Mouse (Mus musculus) midbrain, embryonic 12.5 days (tissue): ENCODE data around the gene Scrg1. TPM values are rescaled to one million over a fixed set of nuclear protein-coding genes. Genes with fewer than 3 reads are reported as not detected.
A peak's percentile ranks its signal among the peaks of the same experiment; 100 is the strongest.
"Not testable (repeated sequence)": the region's sequence is repeated elsewhere in the genome, so short reads cannot be mapped to it uniquely, and the experiment has no call there.

ENCODE experiments used
- ATAC-seq: fragments of 200-750 bp; cut with Nextera tagmentation; 2 replicates; pipeline ENCODE4 v1.8.0; 2017; ENCODE audit warnings: low read depth, moderate TSS enrichment, moderate library complexity; ENCODE audit not compliant: low FRiP score
- H3K27ac ChIP-seq: fragments of 300-500 bp; sonication (generic); replicated peaks from 2 replicates; pipeline ENCODE4 v1.5.1; 2016; ENCODE audit warnings: mild to moderate bottlenecking
- H3K27me3 ChIP-seq: fragments of 300-500 bp; sonication (generic); 2 replicates; pipeline ENCODE4 v1.6.1; 2016; ENCODE audit warnings: mild to moderate bottlenecking
- H3K36me3 ChIP-seq: fragments of 300-500 bp; sonication (generic); 2 replicates; pipeline ENCODE4 v1.6.1; 2016
- H3K4me1 ChIP-seq: fragments of 300-500 bp; sonication (generic); 2 replicates; pipeline ENCODE4 v1.6.1; 2016
- H3K4me2 ChIP-seq: fragments of 300-500 bp; sonication (generic); replicated peaks from 2 replicates; pipeline ENCODE4 v1.6.1; 2016; ENCODE audit warnings: mild to moderate bottlenecking, moderate library complexity
- H3K4me3 ChIP-seq: fragments of 300-500 bp; sonication (generic); 2 replicates; pipeline ENCODE4 v1.5.1; 2016; ENCODE audit warnings: mild to moderate bottlenecking
- H3K9ac ChIP-seq: fragments of 300-500 bp; sonication (generic); replicated peaks from 2 replicates; pipeline ENCODE4 v1.6.1; 2016; ENCODE audit warnings: mild to moderate bottlenecking, moderate library complexity
- H3K9me3 ChIP-seq: fragments of 300-500 bp; sonication (generic); 2 replicates; pipeline ENCODE4 v1.6.1; 2016; ENCODE audit warnings: mild to moderate bottlenecking
- WGBS: fragments of 180-500 bp; shearing (Covaris S2); methylation state at CpG from one replicate; pipeline ENCODE4 v1.1.7; 2016; 5-methylcytosine and 5-hydroxymethylcytosine counted together
- polyA plus RNA-seq: library from polyadenylated mRNA; unstranded; fragments of >200 nt; fragmentation: Nextera tagmentation; extraction: Ambion mirVana; gene quantifications from 2 replicates; pipeline ENCODE4 v1.2.1, GENCODE M21; 2016

The Scrg1 gene
- polyA plus RNA-seq, 1 experiment from 2014 or later: not detected

DNA sequence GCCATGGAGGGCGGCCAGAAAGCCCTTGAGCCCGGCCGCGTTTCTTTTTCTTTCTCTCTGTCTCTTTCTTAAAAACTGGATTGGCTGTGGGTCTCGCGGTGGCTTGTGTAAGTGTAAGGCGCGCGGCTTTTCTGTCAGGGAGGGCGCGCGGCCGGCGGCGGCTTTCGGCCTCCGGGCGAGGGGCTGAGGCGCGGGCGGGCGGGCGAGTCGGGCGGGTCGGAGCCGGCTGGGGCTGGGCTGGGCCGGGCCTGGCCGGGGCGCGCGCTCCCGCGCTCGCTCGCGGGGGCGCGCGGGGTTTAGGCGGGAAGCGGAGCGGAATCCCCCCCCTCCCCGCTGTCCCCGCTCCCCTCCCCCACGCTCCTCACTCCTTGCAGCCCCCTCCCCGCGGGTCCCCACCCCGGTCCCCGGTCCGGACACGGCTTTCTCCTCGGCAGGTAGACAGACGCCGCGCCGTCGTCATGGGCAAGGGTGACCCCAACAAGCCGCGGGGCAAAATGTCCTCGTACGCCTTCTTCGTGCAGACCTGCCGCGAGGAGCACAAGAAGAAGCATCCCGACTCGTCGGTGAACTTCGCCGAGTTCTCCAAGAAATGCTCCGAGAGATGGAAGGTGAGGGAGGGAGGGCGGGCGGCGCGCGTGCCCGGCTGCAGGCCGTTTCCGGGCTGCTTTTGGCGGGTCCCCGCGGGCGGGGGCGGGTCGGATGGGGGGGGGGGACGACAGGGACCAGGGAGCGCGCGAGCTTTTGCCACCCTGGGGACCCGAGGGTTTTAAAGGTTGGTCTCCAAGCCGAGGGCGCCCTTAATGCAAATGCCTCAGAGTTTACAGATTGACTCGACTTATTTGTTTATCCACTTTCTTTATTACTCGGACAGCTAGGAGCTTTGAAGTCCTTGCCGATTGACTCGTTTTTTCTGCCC lies 56.7 kb downstream of the Scrg1 start:
- H3K4me1 ChIP-seq: peaks cover 11% of the 10 kb centered on the region

DNA sequence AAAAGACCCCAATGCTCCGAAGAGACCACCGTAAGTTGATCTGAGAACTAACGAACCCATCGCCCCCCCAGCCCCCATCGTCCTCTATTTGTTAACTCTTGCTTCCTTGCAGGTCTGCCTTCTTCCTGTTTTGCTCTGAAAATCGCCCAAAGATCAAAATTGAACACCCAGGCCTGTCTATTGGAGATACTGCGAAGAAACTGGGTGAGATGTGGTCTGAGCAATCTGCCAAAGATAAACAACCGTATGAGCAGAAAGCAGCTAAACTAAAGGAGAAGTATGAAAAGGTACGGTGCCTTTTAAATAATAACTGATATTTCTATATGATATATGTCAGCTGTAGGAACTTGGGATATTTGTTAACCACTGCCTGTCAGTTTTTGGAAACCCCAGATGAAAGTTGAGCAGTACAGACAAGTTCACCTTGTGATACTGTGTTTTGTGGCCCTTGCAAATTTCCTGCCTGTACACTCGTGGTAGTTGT lies 57.5 kb downstream of the Scrg1 start:
- ATAC-seq, H3K9me3 ChIP-seq, H3K27ac ChIP-seq, H3K27me3 ChIP-seq: not testable (repeated sequence)
- peaks cover 11% of the 10 kb centered on the region for H3K4me1 ChIP-seq
- peak overlapping the region; percentile 97 for H3K9ac ChIP-seq
- peaks cover 16% of the 10 kb centered on the region for H3K36me3 ChIP-seq
- H3K4me3 ChIP-seq: peak overlapping the region; percentile 85
- H3K4me2 ChIP-seq: peak overlapping the region; percentile 77
- 24% methylated on average over 10 of the region's 10 CpGs for WGBS

More for the DNA sequence above, 56.7 kb downstream of the Scrg1 start:
- Histone ChIP-seq H3K9me3 (no peaks in the 10 kb centered on the region), H3K27me3 (no peaks in the 10 kb centered on the region), H3K4me3 (peak overlapping the region; percentile 85), H3K36me3 (peaks cover 12% of the 10 kb centered on the region), H3K4me2 (peak overlapping the region; percentile 77), H3K9ac (peak overlapping the region; percentile 97), H3K27ac (peak overlapping the region; percentile 100)
- under 1% methylated on average over 77 of the region's 96 CpGs for WGBS
- ATAC-seq: peak; percentile 38

DNA sequence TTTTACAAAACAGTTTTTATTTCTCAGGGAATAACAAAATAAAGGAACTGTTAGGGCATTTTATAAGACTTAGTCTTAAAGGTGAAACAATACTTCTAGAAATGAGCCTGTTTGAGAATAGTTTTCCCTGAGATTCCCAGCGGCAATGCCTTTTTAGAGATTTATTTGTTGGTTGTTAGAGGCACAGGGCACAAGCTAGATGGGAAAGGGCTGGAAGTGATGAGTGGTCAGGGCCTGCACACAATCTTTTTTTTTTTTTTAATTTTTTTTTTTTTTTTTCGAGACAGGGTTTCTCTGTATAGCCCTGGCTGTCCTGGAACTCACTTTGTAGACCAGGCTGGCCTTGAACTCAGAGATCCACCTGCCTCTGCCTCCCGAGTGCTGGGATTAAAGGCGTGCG lies 61.0 kb downstream of the Scrg1 start:
- H3K9me3 ChIP-seq: not testable (repeated sequence)
- 91% methylated on average over 4 of the region's 5 CpGs for WGBS
- peaks cover 16% of the 10 kb centered on the region for H3K36me3 ChIP-seq

DNA sequence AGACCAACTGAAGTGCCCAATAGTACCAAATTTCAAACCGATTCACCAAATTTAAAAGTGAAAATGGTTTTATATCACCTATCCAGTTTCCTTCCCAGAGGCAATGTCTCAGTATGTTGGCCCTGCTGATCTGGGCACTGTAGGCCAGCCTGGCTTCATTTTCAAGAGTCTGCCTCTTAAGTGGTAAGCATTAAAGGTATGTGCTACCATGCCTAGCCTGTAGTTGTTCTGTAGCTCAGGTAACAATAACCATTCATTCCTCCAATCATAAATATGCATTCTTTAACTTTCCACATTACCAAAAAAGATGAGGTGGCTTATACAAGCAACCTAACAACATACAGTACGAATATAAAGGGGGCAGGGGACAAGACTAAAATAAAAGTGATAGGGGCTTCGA lies 62.0 kb downstream of the Scrg1 start:
- 90% methylated on average over 3 of the region's 3 CpGs for WGBS
- Histone ChIP-seq H3K27ac (no peak overlapping the region), H3K9ac (no peak overlapping the region), H3K27me3 (no peaks in the 10 kb centered on the region), H3K4me2 (no peak overlapping the region), H3K4me1 (peaks cover 5% of the 10 kb centered on the region; the same call in 1 of the 2 replicates), H3K36me3 (peaks cover 16% of the 10 kb centered on the region), H3K9me3 (no peaks in the 10 kb centered on the region), H3K4me3 (no peak overlapping the region)
- ATAC-seq: no peak

More for the DNA sequence above, 61.0 kb downstream of the Scrg1 start:
- H3K4me1 ChIP-seq, H3K27ac ChIP-seq, H3K4me3 ChIP-seq, H3K4me2 ChIP-seq, H3K9ac ChIP-seq, H3K27me3 ChIP-seq, ATAC-seq: not testable (repeated sequence)

DNA sequence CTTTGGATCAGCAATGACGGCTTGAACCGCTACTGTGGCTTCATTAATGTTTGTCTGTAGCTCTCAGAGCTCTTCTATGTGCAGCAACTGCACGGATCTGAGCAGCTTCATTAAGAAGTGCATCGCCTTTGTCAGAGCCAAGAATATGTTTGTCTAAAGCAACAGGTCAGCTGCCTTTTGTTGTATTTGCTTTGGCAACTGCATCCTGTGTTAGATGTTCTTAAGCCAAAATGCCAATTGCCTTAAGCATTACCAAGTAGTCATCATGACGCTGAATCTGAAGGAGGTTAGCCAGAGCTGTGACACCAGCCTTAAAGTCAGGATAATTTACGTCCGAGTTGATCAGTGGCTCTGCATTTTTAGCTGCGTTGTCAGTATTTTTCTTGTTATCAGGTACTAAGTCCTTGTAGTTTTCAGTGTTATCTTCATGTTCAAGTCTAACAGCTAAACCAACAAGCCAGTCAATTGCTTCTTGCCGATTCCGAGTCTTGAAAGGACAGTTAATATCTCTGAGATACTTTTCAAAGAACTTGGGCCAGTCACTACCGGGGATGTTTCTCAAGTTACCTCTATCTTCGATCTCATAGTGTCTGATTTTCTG lies 64.6 kb downstream of the Scrg1 start:
- Histone ChIP-seq H3K9ac (no peak overlapping the region), H3K4me2 (no peak overlapping the region)
- no peak for ATAC-seq

More for the DNA sequence above, 64.6 kb downstream of the Scrg1 start:
- no peak overlapping the region for H3K27ac ChIP-seq
- peaks cover 11% of the 10 kb centered on the region for H3K36me3 ChIP-seq
- H3K9me3 ChIP-seq: no peaks in the 10 kb centered on the region
- no peak overlapping the region for H3K4me3 ChIP-seq
- no peaks in the 10 kb centered on the region for H3K4me1 ChIP-seq
- 90% methylated on average over 12 of the region's 12 CpGs for WGBS
- H3K27me3 ChIP-seq: no peaks in the 10 kb centered on the region

Other genes starting within 250 kb of the Scrg1 start
- not detected in 2 replicates for gene Hand2, start 134.9 kb upstream of the Scrg1 start, polyA plus RNA-seq
- gene Sap30, start 31.9 kb downstream of the Scrg1 start, polyA plus RNA-seq: 115 and 116 TPM in 2 replicates
- gene Hmgb2, start 56.0 kb downstream of the Scrg1 start, polyA plus RNA-seq: 531 and 557 TPM in 2 replicates
- gene Galnt7, start 197.1 kb downstream of the Scrg1 start, polyA plus RNA-seq: 14.5 and 15.0 TPM in 2 replicates